Mouse (Mus musculus): ENCODE results near the gene Olfr1179. TPM values are rescaled to one million over a fixed set of nuclear protein-coding genes. Genes with fewer than 3 reads are reported as not detected.
"Not testable (repeated sequence)": the region's sequence is repeated elsewhere in the genome, so short reads cannot be mapped to it uniquely, and the experiment has no call there.

Gene Olfr1179
- not detected in 2 replicates for polyA plus RNA-seq (2014; fragmentation: Nextera tagmentation; extraction: Ambion mirVana)

GRCm38 (mm10) chr2:88406353-88406752 is at the start of gene Olfr1179:
Gene Olfr1179, minus strand, starts transcription at chr2:88406453.
- Histone ChIP-seq H3K36me3 (ENCODE audit: control insufficient read depth, insufficient read depth, low read length) (no peaks in the 10 kb centered on the region), H3K4me1 (ENCODE audit: control insufficient read depth, insufficient read depth, low read length) (no peaks in the 10 kb centered on the region), H3K4me3 (ENCODE audit: low read depth, low read length) (no peak within 1 kb of the TSS), H3K4me2 (replicated peaks; ENCODE audit: low read depth, low read length) (no peak within 1 kb of the TSS), H3K9me3 (ENCODE audit: control insufficient read depth, low read depth, low read length) (no peaks in the 10 kb centered on the region), H3K27me3 (ENCODE audit: control insufficient read depth, insufficient read depth, low read length) (no peaks in the 10 kb centered on the region), H3K9ac (replicated peaks; ENCODE audit: low read depth, low read length) (no peak within 1 kb of the TSS), H3K27ac (ENCODE audit: low read length) (no peak within 1 kb of the TSS)
- no peak for ATAC-seq (ENCODE audit: insufficient number of reproducible peaks, insufficient read depth, low FRiP score, low read depth)
- 80% methylated on average over 3 of the region's 3 CpGs for WGBS

GRCm38 (mm10) chr2:88454567-88454966 is 48.3 kb upstream of the Olfr1179 start, which contains the start of gene Olfr1183:
Gene Olfr1183, plus strand, starts transcription at chr2:88454867.
- not testable (repeated sequence) for H3K4me2 ChIP-seq (replicated peaks; ENCODE audit: low read depth, low read length); ATAC-seq (ENCODE audit: insufficient number of reproducible peaks, insufficient read depth, low FRiP score, low read depth); H3K4me3 ChIP-seq (ENCODE audit: low read depth, low read length); H3K36me3 ChIP-seq (ENCODE audit: control insufficient read depth, insufficient read depth, low read length); H3K9me3 ChIP-seq (ENCODE audit: control insufficient read depth, low read depth, low read length); H3K9ac ChIP-seq (replicated peaks; ENCODE audit: low read depth, low read length); H3K4me1 ChIP-seq (ENCODE audit: control insufficient read depth, insufficient read depth, low read length); H3K27me3 ChIP-seq (ENCODE audit: control insufficient read depth, insufficient read depth, low read length); H3K27ac ChIP-seq (ENCODE audit: low read length)
- 71% methylated on average over 1 of the region's 1 CpGs for WGBS

DNA sequence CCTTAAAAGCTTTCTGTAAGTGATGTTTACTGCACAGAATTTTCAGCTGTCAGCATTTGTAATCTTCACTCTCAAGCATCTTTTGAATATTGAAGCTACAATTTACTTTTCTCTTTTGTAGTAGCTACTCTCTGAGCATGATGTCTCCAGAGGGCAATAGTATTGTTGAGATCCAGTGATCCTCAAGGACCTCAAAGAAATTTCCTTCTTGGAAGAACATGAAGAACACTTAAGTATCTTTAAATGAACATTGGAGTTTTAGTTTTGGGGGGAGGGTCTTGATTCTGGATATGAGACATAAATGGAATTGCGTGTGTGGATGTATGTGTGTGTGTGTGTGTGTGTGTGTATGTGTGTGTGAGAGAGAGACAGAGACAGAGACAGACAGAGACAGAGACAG is 42.8 kb upstream of the Olfr1179 start, which contains the start of gene Gm13757:
Gm13757 (minus strand) TSS at position 101 of the 400 bp plus-strand sequence.
- no peak for ATAC-seq (ENCODE audit: insufficient number of reproducible peaks, insufficient read depth, low FRiP score, low read depth)
- no peaks in the 10 kb centered on the region for H3K36me3 ChIP-seq (ENCODE audit: control insufficient read depth, insufficient read depth, low read length)
- WGBS: 83% methylated on average over 1 of the region's 1 CpGs
- no peaks in the 10 kb centered on the region for H3K4me1 ChIP-seq (ENCODE audit: control insufficient read depth, insufficient read depth, low read length)
- H3K9ac ChIP-seq (replicated peaks; ENCODE audit: low read depth, low read length): no peak within 1 kb of the TSS
- H3K9me3 ChIP-seq (ENCODE audit: control insufficient read depth, low read depth, low read length): no peaks in the 10 kb centered on the region
- no peak within 1 kb of the TSS for H3K4me2 ChIP-seq (replicated peaks; ENCODE audit: low read depth, low read length)
- no peak within 1 kb of the TSS for H3K4me3 ChIP-seq (ENCODE audit: low read depth, low read length)
- no peak within 1 kb of the TSS for H3K27ac ChIP-seq (ENCODE audit: low read length)
- H3K27me3 ChIP-seq (ENCODE audit: control insufficient read depth, insufficient read depth, low read length): no peaks in the 10 kb centered on the region

DNA sequence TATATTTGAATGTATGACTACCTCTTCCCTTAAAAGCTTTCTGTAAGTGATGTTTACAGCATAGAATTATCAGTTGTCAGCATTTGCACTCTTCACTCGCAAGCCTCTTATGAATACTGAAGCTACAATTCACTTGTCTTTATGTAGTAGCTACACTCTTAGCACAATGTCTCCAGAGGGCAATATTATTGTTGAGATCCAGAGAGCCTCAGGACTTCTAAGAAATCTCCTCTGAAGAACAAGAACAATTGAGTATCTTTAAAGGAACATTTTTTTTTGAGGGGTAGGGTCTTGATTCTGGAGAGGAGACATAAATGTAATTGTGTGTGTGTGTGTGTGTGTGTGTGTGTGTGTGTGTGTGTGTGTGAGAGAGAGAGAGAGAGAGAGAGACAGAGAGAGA is 19.8 kb upstream of the Olfr1179 start, which contains the start of gene Olfr1181:
Olfr1181 (minus strand) TSS at position 101 of the 400 bp plus-strand sequence.
- H3K27ac ChIP-seq (ENCODE audit: low read length): no peak within 1 kb of the TSS
- H3K9me3 ChIP-seq (ENCODE audit: control insufficient read depth, low read depth, low read length): no peaks in the 10 kb centered on the region
- H3K4me3 ChIP-seq (ENCODE audit: low read depth, low read length): no peak within 1 kb of the TSS
- H3K36me3 ChIP-seq (ENCODE audit: control insufficient read depth, insufficient read depth, low read length): no peaks in the 10 kb centered on the region
- H3K4me2 ChIP-seq (replicated peaks; ENCODE audit: low read depth, low read length): no peak within 1 kb of the TSS
- 78% methylated on average over 1 of the region's 1 CpGs for WGBS
- H3K9ac ChIP-seq (replicated peaks; ENCODE audit: low read depth, low read length): no peak within 1 kb of the TSS
- no peak for ATAC-seq (ENCODE audit: insufficient number of reproducible peaks, insufficient read depth, low FRiP score, low read depth)
- no peaks in the 10 kb centered on the region for H3K27me3 ChIP-seq (ENCODE audit: control insufficient read depth, insufficient read depth, low read length)
- no peaks in the 10 kb centered on the region for H3K4me1 ChIP-seq (ENCODE audit: control insufficient read depth, insufficient read depth, low read length)

- WGBS: 72% methylated on average over 2 of the region's 2 CpGs
- H3K9ac ChIP-seq (replicated peaks; ENCODE audit: low read depth, low read length): no peak within 1 kb of the TSS
- ATAC-seq (ENCODE audit: insufficient number of reproducible peaks, insufficient read depth, low FRiP score, low read depth): no peak
- no peaks in the 10 kb centered on the region for H3K4me1 ChIP-seq (ENCODE audit: control insufficient read depth, insufficient read depth, low read length)
- H3K36me3 ChIP-seq (ENCODE audit: control insufficient read depth, insufficient read depth, low read length): no peaks in the 10 kb centered on the region
- no peak within 1 kb of the TSS for H3K4me3 ChIP-seq (ENCODE audit: low read depth, low read length)
- H3K9me3 ChIP-seq (ENCODE audit: control insufficient read depth, low read depth, low read length): no peaks in the 10 kb centered on the region
- no peaks in the 10 kb centered on the region for H3K27me3 ChIP-seq (ENCODE audit: control insufficient read depth, insufficient read depth, low read length)
- no peak within 1 kb of the TSS for H3K27ac ChIP-seq (ENCODE audit: low read length)
- H3K4me2 ChIP-seq (replicated peaks; ENCODE audit: low read depth, low read length): no peak within 1 kb of the TSS
These were observed 12.8 kb upstream of the Olfr1179 start, which contains the start of gene Olfr1180 for GRCm38 (mm10) chr2:88419051-88419450. Gene Olfr1180, minus strand, starts transcription at chr2:88419151.

DNA sequence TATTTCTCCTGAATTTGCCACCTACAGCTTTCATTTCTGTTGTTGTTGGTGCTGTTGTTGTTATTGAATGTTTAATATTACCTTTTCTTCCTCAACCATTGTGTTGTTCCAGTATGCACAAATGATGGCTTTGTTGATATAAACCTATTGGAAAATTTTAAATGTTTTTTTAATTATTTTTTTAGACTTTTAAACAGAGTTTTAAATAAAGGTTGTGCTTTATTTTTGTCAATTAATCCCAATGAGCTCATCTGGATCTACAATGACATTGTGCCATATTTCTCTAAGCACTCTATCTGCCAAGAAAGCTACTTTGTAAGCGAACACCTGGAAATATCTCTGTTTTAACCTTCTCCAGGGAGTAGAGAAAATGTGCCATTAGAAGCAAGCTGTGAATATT is 19.5 kb downstream of the Olfr1179 start, which contains the start of gene Olfr1178:
Olfr1178 (plus strand) TSS at position 301 of the 400 bp plus-strand sequence.
- no peak within 1 kb of the TSS for H3K27ac ChIP-seq (ENCODE audit: low read length)
- no peaks in the 10 kb centered on the region for H3K27me3 ChIP-seq (ENCODE audit: control insufficient read depth, insufficient read depth, low read length)
- no peaks in the 10 kb centered on the region for H3K4me1 ChIP-seq (ENCODE audit: control insufficient read depth, insufficient read depth, low read length)
- no peaks in the 10 kb centered on the region for H3K9me3 ChIP-seq (ENCODE audit: control insufficient read depth, low read depth, low read length)
- WGBS: 88% methylated on average over 1 of the region's 1 CpGs
- H3K9ac ChIP-seq (replicated peaks; ENCODE audit: low read depth, low read length): no peak within 1 kb of the TSS
- ATAC-seq (ENCODE audit: insufficient number of reproducible peaks, insufficient read depth, low FRiP score, low read depth): no peak
- no peak within 1 kb of the TSS for H3K4me3 ChIP-seq (ENCODE audit: low read depth, low read length)
- no peaks in the 10 kb centered on the region for H3K36me3 ChIP-seq (ENCODE audit: control insufficient read depth, insufficient read depth, low read length)
- no peak within 1 kb of the TSS for H3K4me2 ChIP-seq (replicated peaks; ENCODE audit: low read depth, low read length)

DNA sequence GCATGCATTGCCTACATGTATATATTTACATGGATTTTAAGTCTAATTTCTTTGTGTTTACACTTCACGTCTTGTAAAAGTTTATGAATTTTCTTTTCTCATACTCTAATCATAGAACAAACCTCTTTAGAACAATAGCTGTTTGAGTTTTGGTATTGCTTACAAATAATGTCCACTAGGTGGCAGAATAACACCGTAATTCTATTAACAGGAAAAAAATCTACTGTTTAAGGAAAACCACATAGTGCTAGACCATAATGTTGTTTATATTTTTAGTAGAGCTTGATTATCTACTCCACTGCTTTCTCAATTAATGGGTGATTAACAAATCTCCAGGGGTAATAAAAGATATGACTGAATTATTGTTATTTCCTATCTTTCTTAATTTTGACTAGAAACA is 49.9 kb downstream of the Olfr1179 start:
- no peak overlapping the region for H3K4me3 ChIP-seq (ENCODE audit: low read depth, low read length)
- H3K27ac ChIP-seq (ENCODE audit: low read length): no peak overlapping the region
- H3K4me2 ChIP-seq (replicated peaks; ENCODE audit: low read depth, low read length): no peak overlapping the region
- H3K4me1 ChIP-seq (ENCODE audit: control insufficient read depth, insufficient read depth, low read length): no peaks in the 10 kb centered on the region
- WGBS: 2% methylated on average over 2 of the region's 2 CpGs
- H3K36me3 ChIP-seq (ENCODE audit: control insufficient read depth, insufficient read depth, low read length): no peaks in the 10 kb centered on the region
- no peaks in the 10 kb centered on the region for H3K27me3 ChIP-seq (ENCODE audit: control insufficient read depth, insufficient read depth, low read length)
- H3K9ac ChIP-seq (replicated peaks; ENCODE audit: low read depth, low read length): no peak overlapping the region
- no peaks in the 10 kb centered on the region for H3K9me3 ChIP-seq (ENCODE audit: control insufficient read depth, low read depth, low read length)
- no peak for ATAC-seq (ENCODE audit: insufficient number of reproducible peaks, insufficient read depth, low FRiP score, low read depth)
